Mouse (Mus musculus): Measurements from ENCODE around the gene Stim2. TPM values are rescaled to one million over a fixed set of nuclear protein-coding genes. Genes with fewer than 3 reads are reported as not detected.

The Stim2 gene
- 45.9 and 59.3 TPM in 2 replicates for total RNA-seq (2017)

DNA sequence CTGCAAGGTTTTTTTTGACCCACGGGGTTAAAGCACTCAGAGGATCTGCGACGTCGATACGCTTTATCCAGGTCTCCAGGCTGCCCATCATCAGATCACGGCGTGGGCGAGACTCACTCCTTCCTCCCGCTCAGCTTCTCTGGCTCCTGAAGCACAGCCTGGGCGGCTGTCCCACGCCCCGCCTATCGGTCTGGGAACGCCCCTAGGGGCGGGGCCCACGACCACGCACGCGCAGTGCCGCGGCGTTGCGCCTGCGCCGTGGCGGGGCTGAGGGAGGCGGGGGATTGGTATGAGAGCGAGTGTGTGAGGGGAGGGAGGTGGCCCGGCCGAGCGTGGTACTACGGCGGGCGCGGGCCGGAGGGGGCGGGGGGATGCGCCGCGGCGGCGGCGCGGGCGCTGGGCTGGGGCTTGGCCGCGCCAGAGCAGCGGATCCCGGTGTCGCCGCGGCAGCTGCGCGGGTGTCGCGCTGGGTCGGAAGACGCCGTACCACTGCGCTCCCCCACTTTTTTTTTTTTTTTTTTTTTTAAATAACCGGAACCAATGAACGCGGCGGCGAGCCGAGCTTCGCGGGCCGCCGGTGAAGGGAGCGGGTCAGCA lies at the start of gene Stim2:
Gene Stim2, plus strand, starts transcription at position 354 of the 597 bp plus-strand sequence.
- peak; percentile 76 for ATAC-seq (ENCODE audit: extremely low read depth, insufficient number of reproducible peaks, low FRiP score, poor library complexity, severe bottlenecking)

DNA sequence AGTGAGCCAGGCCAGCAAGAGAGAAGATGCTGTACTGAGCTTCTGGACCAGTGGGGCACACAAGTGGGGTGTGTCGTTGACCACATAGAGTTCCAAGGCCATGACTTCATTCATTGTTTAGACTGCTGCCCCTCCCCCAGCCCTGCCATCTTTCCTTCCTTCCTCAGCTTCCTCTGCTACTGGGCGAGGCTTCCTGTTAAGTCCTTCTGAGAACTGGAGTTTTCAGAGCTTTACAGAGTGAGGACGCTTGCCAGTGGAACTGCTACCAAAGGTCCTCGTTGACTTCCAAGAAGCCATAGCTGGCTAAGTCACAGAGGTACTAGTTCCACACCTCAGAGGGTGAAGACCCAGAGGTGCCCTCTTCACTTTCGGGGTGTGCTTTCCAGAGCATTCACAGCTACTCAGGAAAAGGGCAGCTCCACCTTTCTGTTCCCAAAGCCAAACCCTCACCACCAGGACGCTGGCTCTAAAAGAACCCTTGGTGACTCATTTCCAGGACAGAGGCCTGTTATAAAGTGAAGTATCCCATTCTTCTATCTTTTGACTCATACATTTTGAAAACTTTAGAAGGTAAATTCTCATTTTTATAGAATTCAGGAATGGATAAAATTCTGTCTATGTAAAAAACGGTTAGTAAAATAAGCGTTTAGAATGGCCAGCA lies 49.6 kb upstream of the Stim2 start:
- ATAC-seq (ENCODE audit: extremely low read depth, insufficient number of reproducible peaks, low FRiP score, poor library complexity, severe bottlenecking) = no peak

GRCm38 (mm10) chr5:53950189-53950588 lies 48.1 kb upstream of the Stim2 start:
- no peak for ATAC-seq (ENCODE audit: extremely low read depth, insufficient number of reproducible peaks, low FRiP score, poor library complexity, severe bottlenecking)

- no peak for ATAC-seq (ENCODE audit: extremely low read depth, insufficient number of reproducible peaks, low FRiP score, poor library complexity, severe bottlenecking)
Measured at GRCm38 (mm10) chr5:53953216-53953615, 45.1 kb upstream of the Stim2 start.

- no peak for ATAC-seq (ENCODE audit: extremely low read depth, insufficient number of reproducible peaks, low FRiP score, poor library complexity, severe bottlenecking)
Measured at GRCm38 (mm10) chr5:53953797-53954196, 44.5 kb upstream of the Stim2 start.

DNA sequence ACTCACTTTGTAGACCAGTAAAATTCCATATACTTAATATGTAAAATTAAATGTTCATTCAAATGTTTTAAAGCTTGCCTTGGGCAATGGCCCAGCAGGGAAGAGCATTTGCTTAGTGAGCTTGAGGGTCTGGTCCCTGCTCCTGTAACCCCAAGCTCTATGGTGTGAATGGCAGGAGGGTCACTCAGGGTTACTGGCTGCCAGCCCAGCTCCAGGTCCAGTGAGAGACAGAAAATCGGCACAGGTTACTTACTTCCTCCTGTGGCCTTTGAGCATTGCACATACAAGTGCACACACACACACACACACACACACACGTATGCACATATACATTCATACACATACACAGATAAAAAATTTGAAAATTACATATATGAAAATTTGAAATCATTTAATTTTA lies 42.3 kb upstream of the Stim2 start:
- ATAC-seq (ENCODE audit: extremely low read depth, insufficient number of reproducible peaks, low FRiP score, poor library complexity, severe bottlenecking) = no peak

GRCm38 (mm10) chr5:53956396-53957314 lies 41.6 kb upstream of the Stim2 start:
- ATAC-seq (ENCODE audit: extremely low read depth, insufficient number of reproducible peaks, low FRiP score, poor library complexity, severe bottlenecking) = no peak

DNA sequence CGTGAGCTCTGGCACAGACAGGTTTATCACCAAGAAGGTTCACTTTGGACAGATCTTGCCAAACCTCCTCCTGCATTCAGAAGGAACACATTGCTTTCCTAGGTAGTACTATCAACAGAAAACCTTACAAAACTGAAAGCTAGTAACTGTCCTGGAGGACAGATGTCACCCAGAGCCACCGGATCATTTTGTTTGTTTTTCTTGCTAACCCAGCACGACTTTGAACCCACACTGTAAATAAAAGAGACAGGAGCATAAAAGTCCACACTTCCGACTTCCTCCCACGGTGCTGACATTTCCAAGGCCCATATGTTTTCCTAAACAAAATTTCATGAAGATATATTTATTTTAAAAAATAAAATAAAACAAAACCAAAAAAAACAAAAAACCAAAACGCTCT lies 41.0 kb upstream of the Stim2 start:
- no peak for ATAC-seq (ENCODE audit: extremely low read depth, insufficient number of reproducible peaks, low FRiP score, poor library complexity, severe bottlenecking)

GRCm38 (mm10) chr5:53961229-53961628 lies 37.1 kb upstream of the Stim2 start:
- no peak for ATAC-seq (ENCODE audit: extremely low read depth, insufficient number of reproducible peaks, low FRiP score, poor library complexity, severe bottlenecking)

- ATAC-seq (ENCODE audit: extremely low read depth, insufficient number of reproducible peaks, low FRiP score, poor library complexity, severe bottlenecking) = no peak
Measured at GRCm38 (mm10) chr5:53961830-53962515, 36.3 kb upstream of the Stim2 start.

- no peak for ATAC-seq (ENCODE audit: extremely low read depth, insufficient number of reproducible peaks, low FRiP score, poor library complexity, severe bottlenecking)
Measured at GRCm38 (mm10) chr5:53965656-53966055, 32.6 kb upstream of the Stim2 start.

- no peak for ATAC-seq (ENCODE audit: extremely low read depth, insufficient number of reproducible peaks, low FRiP score, poor library complexity, severe bottlenecking)
Measured at GRCm38 (mm10) chr5:53967560-53967959, 30.7 kb upstream of the Stim2 start.

DNA sequence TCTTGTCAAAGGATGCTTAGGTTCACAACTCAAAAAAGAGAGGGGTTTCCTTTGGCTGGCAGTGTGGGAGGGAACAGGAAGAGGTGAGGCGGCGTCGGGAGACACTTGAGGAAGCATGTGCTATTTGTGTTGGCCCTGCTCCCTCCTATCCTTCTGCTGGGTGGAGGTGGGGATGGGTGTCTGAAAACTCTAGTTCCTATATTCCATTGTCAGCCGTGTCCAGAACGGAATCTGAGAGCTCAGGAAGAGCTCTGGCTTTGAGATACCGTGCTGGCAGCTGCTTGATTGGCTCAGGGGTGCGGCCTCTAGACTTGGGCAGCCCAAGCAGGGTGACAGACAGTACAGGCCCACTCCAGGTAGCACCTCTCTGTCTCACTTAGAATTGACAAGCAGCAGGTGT lies 28.1 kb upstream of the Stim2 start:
- ATAC-seq (ENCODE audit: extremely low read depth, insufficient number of reproducible peaks, low FRiP score, poor library complexity, severe bottlenecking) = no peak

DNA sequence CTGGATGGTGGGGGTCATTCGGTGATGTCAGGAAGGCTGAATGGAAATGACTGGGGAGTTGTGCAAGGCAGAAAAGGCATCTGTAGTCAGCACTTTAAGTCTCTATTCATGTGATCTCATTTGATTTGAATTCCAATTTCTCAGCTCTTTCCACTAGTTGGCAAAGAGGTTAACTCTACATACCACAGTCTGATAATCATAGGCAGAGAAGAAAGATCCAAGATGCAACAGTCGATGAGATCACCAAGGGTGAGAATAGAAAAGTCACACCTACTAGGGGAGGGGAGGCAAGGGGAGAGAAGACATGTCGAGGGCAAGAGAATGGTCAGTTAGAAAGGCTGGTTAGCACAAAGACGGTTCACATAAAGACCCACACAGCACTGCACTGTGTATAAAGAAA lies 27.1 kb upstream of the Stim2 start:
- no peak for ATAC-seq (ENCODE audit: extremely low read depth, insufficient number of reproducible peaks, low FRiP score, poor library complexity, severe bottlenecking)

- ATAC-seq (ENCODE audit: extremely low read depth, insufficient number of reproducible peaks, low FRiP score, poor library complexity, severe bottlenecking) = no peak
Measured at GRCm38 (mm10) chr5:53972905-53973304, 25.4 kb upstream of the Stim2 start.

DNA sequence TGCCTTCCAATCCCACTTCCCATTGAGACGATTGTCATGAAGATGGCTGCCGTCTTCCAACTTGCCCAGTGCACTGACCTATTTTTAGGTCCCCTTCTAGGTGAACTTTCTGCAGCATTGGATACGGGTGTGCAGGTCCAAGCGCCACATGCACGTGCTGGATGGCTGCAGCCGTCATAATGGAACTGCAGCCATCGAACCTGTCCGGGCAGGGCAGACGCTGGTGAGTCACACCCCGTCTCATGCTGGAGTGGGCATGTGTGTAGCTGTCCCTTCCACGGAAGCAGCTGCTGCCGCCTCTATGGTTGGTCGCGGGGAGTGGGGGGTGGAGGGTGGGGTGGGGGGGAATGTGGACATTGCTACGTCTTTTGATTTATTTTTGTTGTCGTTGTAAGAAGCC lies 21.8 kb upstream of the Stim2 start:
- peak; percentile 1; the same call in 1 of the 2 replicates for ATAC-seq (ENCODE audit: extremely low read depth, insufficient number of reproducible peaks, low FRiP score, poor library complexity, severe bottlenecking)

DNA sequence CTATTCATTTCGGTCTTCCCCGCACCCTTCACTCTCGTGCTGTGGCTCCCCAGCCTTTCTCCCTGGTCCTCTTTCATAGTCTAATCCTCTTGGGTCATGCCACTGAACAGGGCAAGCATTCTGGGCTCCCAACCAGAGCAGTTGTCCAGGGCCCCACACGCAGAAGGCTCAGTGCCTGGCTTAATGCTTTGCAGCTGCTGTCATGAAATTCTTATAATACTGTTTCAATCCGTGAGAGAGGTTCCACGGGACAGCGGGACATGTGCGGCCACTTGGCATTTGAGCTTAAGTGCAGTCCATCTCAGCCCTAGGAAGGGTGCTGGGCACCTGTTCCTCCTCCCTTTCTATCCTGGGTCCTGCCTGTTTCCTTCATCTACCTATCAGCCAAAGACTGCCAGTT lies 21.2 kb upstream of the Stim2 start:
- ATAC-seq (ENCODE audit: extremely low read depth, insufficient number of reproducible peaks, low FRiP score, poor library complexity, severe bottlenecking) = no peak

DNA sequence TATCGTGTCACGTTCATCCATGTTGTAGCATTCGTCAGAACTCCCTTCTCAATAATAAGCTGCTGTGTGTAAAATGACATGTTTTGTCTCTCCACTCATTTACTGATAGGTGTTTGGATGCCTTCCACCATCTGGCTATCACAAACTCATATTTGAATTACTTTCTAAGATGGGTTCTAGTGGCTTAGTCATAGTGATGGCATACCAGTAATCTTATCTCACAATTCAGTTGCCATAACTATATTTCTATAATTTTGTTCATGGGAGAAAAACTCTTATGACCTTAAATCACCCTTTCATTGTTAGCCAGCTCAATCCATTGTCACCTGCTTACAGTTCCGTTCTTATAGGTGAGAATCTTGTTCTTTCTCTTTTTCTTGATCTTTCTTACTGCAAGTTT lies 14.9 kb upstream of the Stim2 start:
- ATAC-seq (ENCODE audit: extremely low read depth, insufficient number of reproducible peaks, low FRiP score, poor library complexity, severe bottlenecking) = no peak

DNA sequence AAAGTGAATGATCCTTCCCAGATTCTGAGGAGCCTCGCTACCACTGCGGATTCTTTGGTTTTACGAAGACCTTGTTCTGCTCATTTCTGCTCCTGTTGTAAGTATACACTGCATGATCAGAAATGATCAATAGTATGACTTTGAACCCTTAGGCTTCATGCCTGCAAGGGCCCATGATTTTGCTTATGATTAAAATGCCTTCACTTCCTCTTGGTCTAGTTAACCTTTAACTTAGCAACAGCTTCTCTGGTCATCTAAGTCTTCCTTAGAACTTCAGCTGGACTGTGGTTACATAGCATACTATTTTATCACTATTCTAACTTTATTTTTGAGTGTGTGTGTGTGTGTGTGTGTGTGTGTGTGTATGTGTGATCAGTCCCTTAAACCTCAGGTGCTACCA lies 12.7 kb upstream of the Stim2 start:
- no peak for ATAC-seq (ENCODE audit: extremely low read depth, insufficient number of reproducible peaks, low FRiP score, poor library complexity, severe bottlenecking)

All from neutrophil, adult 5-6 weeks (primary cell).